Mouse (Mus musculus) heart, embryonic 15.5 days (tissue): ENCODE results near the gene Sec24b. TPM values are rescaled to one million over a fixed set of nuclear protein-coding genes. Genes with fewer than 3 reads are reported as not detected.

Source experiments
- ATAC-seq: fragments of 200-750 bp; cut with Nextera tagmentation; replicated peaks from 2 replicates; pipeline ENCODE4 v1.8.0; 2017; ENCODE audit warnings: low read depth, moderate TSS enrichment; ENCODE audit not compliant: insufficient number of reproducible peaks, insufficient read depth, low FRiP score
- H3K27ac ChIP-seq: fragments of 300-500 bp; sonication (generic); 2 replicates; pipeline ENCODE4 v1.5.1; 2015; ENCODE audit warnings: mild to moderate bottlenecking, inconsistent platforms
- H3K27me3 ChIP-seq: fragments of 300-500 bp; sonication (generic); 2 replicates; pipeline ENCODE4 v1.6.1; 2015; ENCODE audit warnings: inconsistent platforms
- H3K36me3 ChIP-seq: fragments of 300-500 bp; sonication (generic); 2 replicates; pipeline ENCODE4 v1.6.1; 2015; ENCODE audit warnings: mild to moderate bottlenecking, inconsistent platforms
- H3K4me1 ChIP-seq: fragments of 300-500 bp; sonication (generic); replicated peaks from 2 replicates; pipeline ENCODE4 v1.6.1; 2015; ENCODE audit warnings: inconsistent platforms
- H3K4me2 ChIP-seq: fragments of 300-500 bp; sonication (generic); 2 replicates; pipeline ENCODE4 v1.6.1; 2015; ENCODE audit warnings: inconsistent platforms, mild to moderate bottlenecking, moderate library complexity
- H3K4me3 ChIP-seq: fragments of 300-500 bp; sonication (generic); 2 replicates; pipeline ENCODE4 v1.5.1; 2015; ENCODE audit warnings: mild to moderate bottlenecking, inconsistent platforms
- H3K9ac ChIP-seq: fragments of 300-500 bp; sonication (generic); 2 replicates; pipeline ENCODE4 v1.6.1; 2015; ENCODE audit warnings: mild to moderate bottlenecking, inconsistent platforms
- H3K9me3 ChIP-seq: fragments of 300-500 bp; sonication (generic); replicated peaks from 2 replicates; pipeline ENCODE4 v1.6.1; 2016; ENCODE audit warnings: inconsistent platforms
- WGBS: fragments of 180-500 bp; shearing (Covaris S2); methylation state at CpG from one replicate; pipeline ENCODE4 v1.1.7; 2015; ENCODE audit warnings: mixed read lengths; 5-methylcytosine and 5-hydroxymethylcytosine counted together
- polyA plus RNA-seq: library from polyadenylated mRNA; unstranded; fragments of >200 nt; fragmentation: Nextera tagmentation; extraction: Ambion mirVana; gene quantifications from 2 replicates; pipeline ENCODE4 v1.2.1, GENCODE M21; 2015

The Sec24b gene
- polyA plus RNA-seq, 1 experiment from 2014 or later: 19.3 TPM

GRCm38 (mm10) chr3:130053340-130054066 is 7.8 kb downstream of the Sec24b start:
- Histone ChIP-seq H3K9ac (no peak overlapping the region), H3K36me3 (no peaks in the 10 kb centered on the region), H3K4me2 (peak overlapping the region; percentile 2; the same call in 1 of the 2 replicates), H3K9me3 (no peaks in the 10 kb centered on the region), H3K27ac (peak overlapping the region; percentile 67), H3K4me1 (peaks cover 55% of the 10 kb centered on the region), H3K4me3 (no peak overlapping the region), H3K27me3 (no peaks in the 10 kb centered on the region)
- ATAC-seq: no peak
- 38% methylated on average over 10 of the region's 10 CpGs for WGBS

DNA sequence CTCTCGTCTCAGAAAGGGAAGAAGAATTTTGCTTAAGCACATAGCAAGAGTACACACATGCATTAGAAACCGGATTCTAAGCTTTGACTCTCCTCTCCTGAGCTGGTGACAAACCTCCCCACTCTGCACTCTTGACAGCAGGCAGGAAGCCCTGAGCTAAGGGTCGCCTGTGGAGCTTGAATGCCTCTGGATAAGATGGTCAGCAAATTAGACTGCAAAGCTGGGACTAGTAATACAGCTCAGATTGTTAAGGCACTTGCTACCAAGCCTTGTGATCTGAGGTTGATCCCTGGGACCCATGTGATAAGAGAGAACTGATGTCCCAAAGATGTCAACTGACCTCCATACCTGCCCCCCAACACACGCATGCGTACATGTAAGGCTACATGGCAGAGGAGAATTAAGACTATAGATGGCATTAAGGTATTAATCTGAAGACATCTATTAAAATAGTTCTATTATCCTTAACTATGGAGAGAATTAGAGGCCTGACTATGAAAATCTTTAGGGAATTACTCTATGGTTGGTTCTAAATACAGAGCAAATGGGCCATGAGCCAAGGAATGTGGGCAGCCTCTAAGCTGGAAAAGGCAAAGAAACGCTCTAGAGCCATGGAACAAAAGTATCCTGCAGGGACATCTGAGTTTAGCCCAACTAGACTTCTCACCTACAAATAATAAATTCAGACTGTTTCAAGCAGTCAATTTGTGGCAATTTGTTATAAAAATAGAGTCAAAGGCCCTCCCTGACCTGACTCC is 8.6 kb downstream of the Sec24b start:
- Histone ChIP-seq H3K27me3 (no peaks in the 10 kb centered on the region), H3K9me3 (no peaks in the 10 kb centered on the region), H3K4me1 (peaks cover 49% of the 10 kb centered on the region), H3K36me3 (no peaks in the 10 kb centered on the region), H3K4me2 (0 out of 2 replicates have a peak overlapping the region, but pooled peaks have one; percentile 2), H3K9ac (no peak overlapping the region), H3K4me3 (no peak overlapping the region), H3K27ac (peak overlapping the region; percentile 67)
- 49% methylated on average over 6 of the region's 6 CpGs for WGBS
- ATAC-seq: no peak

DNA sequence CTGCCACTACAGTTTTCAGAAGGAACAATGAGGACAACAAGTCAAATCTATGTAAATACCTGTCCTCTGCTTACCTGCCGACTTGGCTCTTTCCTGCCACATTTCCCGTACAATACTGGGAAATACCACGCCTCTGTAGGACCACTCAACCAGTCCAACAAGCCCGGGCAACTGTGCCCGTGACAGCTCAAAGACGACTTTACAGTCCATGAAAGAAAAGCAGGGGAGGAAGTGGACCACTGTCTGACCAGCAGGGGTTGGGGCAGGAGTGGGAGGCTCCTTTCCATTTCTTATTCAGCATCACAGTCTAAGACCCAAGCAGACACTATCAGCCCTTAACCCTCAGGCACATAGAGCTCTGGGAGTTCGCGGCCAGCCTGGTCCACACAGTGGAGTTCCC is 9.2 kb downstream of the Sec24b start:
- peaks cover 42% of the 10 kb centered on the region for H3K4me1 ChIP-seq

DNA sequence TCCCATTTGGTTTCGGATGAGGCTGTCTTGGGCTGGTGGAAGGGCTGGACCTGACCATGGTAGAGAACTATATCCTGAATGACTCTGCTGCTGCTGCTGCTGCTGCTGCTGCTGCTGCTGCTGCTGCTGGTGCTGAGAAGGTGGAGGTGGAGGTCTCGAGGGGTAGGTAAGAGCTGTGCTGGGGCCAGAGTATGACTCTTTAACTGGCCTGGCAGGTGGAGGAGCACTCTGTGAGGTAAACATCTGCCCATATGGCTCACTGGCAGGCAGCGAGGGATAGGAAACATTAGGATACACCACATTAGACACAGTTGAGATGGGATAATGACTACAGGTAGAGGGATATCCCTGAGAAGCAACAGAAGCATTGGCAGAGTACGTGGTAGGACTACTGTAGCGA is 20.6 kb downstream of the Sec24b start:
- peaks cover 3% of the 10 kb centered on the region; the same call in 1 of the 2 replicates for H3K4me1 ChIP-seq
- no peak overlapping the region for H3K4me2 ChIP-seq
- H3K27me3 ChIP-seq: no peaks in the 10 kb centered on the region
- no peak overlapping the region for H3K27ac ChIP-seq
- H3K4me3 ChIP-seq: no peak overlapping the region
- H3K9me3 ChIP-seq: peaks cover 7% of the 10 kb centered on the region; the same call in 1 of the 2 replicates
- WGBS: 87% methylated on average over 5 of the region's 5 CpGs
- no peak for ATAC-seq
- peaks cover 36% of the 10 kb centered on the region for H3K36me3 ChIP-seq
- no peak overlapping the region for H3K9ac ChIP-seq

More for the DNA sequence above, 9.2 kb downstream of the Sec24b start:
- Histone ChIP-seq H3K9ac (no peak overlapping the region), H3K4me3 (no peak overlapping the region), H3K36me3 (no peaks in the 10 kb centered on the region), H3K4me2 (no peak overlapping the region), H3K9me3 (no peaks in the 10 kb centered on the region), H3K27me3 (no peaks in the 10 kb centered on the region), H3K27ac (peak overlapping the region; percentile 67)
- WGBS: 79% methylated on average over 8 of the region's 8 CpGs
- no peak for ATAC-seq

DNA sequence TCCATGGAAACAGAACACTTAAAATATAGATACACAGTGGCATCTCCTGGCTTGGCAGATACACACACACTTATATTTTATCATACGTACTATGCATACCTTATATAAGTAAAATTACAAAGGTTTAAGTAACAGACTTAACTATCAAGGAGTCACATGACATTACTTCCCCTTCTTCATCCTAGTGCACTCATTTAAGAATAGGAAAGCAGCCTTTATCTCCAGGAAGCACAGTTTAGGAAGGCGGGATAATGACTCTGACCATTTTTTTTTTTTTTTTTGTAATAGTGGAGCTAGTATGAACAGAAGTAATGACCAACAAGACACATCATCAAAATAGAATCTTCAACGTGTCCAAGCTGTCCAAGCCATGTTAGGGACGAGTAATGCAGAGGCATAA is 21.3 kb downstream of the Sec24b start:
- Histone ChIP-seq H3K36me3 (peaks cover 41% of the 10 kb centered on the region), H3K4me1 (peaks cover 3% of the 10 kb centered on the region; the same call in 1 of the 2 replicates), H3K9ac (no peak overlapping the region), H3K4me2 (no peak overlapping the region), H3K9me3 (peaks cover 7% of the 10 kb centered on the region; the same call in 1 of the 2 replicates), H3K27ac (no peak overlapping the region), H3K4me3 (no peak overlapping the region), H3K27me3 (no peaks in the 10 kb centered on the region)
- no peak for ATAC-seq
- 85% methylated on average over 4 of the region's 4 CpGs for WGBS

- 74% methylated on average over 5 of the region's 5 CpGs for WGBS
- no peak for ATAC-seq
- no peak overlapping the region for H3K4me2 ChIP-seq
- H3K27ac ChIP-seq: no peak overlapping the region
- H3K27me3 ChIP-seq: no peaks in the 10 kb centered on the region
- H3K4me1 ChIP-seq: peaks cover 7% of the 10 kb centered on the region; the same call in 1 of the 2 replicates
- peaks cover 58% of the 10 kb centered on the region for H3K36me3 ChIP-seq
- no peak overlapping the region for H3K9ac ChIP-seq
- H3K9me3 ChIP-seq: no peaks in the 10 kb centered on the region
- no peak overlapping the region for H3K4me3 ChIP-seq
Measured at GRCm38 (mm10) chr3:130028741-130029140, 32.6 kb downstream of the Sec24b start.

- 81% methylated on average over 10 of the region's 10 CpGs for WGBS
- H3K36me3 ChIP-seq: peaks cover 55% of the 10 kb centered on the region
- H3K4me1 ChIP-seq: peaks cover 7% of the 10 kb centered on the region; the same call in 1 of the 2 replicates
- no peaks in the 10 kb centered on the region for H3K9me3 ChIP-seq
- H3K4me3 ChIP-seq: no peak overlapping the region
- no peak for ATAC-seq
- H3K4me2 ChIP-seq: no peak overlapping the region
- H3K27ac ChIP-seq: no peak overlapping the region
- H3K27me3 ChIP-seq: no peaks in the 10 kb centered on the region
- H3K9ac ChIP-seq: no peak overlapping the region
Measured at GRCm38 (mm10) chr3:130026181-130026580, 35.2 kb downstream of the Sec24b start.

GRCm38 (mm10) chr3:130025556-130025955 is 35.8 kb downstream of the Sec24b start:
- Histone ChIP-seq H3K27ac (no peak overlapping the region), H3K9me3 (no peaks in the 10 kb centered on the region), H3K4me3 (no peak overlapping the region), H3K9ac (no peak overlapping the region), H3K36me3 (peaks cover 49% of the 10 kb centered on the region), H3K4me2 (no peak overlapping the region), H3K4me1 (peaks cover 7% of the 10 kb centered on the region; the same call in 1 of the 2 replicates), H3K27me3 (no peaks in the 10 kb centered on the region)
- ATAC-seq: no peak
- WGBS: 95% methylated on average over 8 of the region's 8 CpGs

GRCm38 (mm10) chr3:130012943-130013342 is 48.4 kb downstream of the Sec24b start:
- Histone ChIP-seq H3K9ac (no peak overlapping the region), H3K36me3 (peaks cover 26% of the 10 kb centered on the region), H3K27me3 (no peaks in the 10 kb centered on the region), H3K4me2 (no peak overlapping the region), H3K9me3 (no peaks in the 10 kb centered on the region), H3K4me3 (no peak overlapping the region), H3K4me1 (no peaks in the 10 kb centered on the region), H3K27ac (no peak overlapping the region)
- no peak for ATAC-seq
- 77% methylated on average over 2 of the region's 2 CpGs for WGBS

GRCm38 (mm10) chr3:130011236-130011635 is 50.1 kb downstream of the Sec24b start:
- Histone ChIP-seq H3K27me3 (no peaks in the 10 kb centered on the region), H3K4me2 (no peak overlapping the region), H3K9ac (no peak overlapping the region), H3K4me1 (no peaks in the 10 kb centered on the region), H3K27ac (no peak overlapping the region), H3K36me3 (peaks cover 42% of the 10 kb centered on the region), H3K4me3 (no peak overlapping the region), H3K9me3 (no peaks in the 10 kb centered on the region)
- 65% methylated on average over 1 of the region's 1 CpGs for WGBS
- ATAC-seq: no peak

DNA sequence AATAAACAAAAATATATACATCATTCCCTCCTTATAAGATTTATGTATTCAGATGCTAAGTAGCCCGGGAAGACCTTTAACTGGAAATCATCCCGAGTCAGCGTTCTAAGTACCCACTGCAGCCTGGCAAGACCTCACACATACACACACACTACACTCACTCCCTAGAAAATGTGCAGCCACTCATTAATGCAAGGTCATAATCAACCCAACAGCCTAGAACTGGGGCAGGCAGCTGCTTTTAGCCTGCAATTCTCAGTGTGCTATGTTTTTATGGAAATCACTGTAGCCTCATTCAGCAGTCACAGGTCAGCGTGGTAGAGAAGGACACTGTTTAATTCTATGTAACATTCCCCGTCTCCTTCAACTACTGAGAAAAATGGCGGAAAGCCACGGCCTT is 55.2 kb downstream of the Sec24b start:
- Histone ChIP-seq H3K36me3 (peaks cover 77% of the 10 kb centered on the region), H3K4me1 (no peaks in the 10 kb centered on the region), H3K27ac (no peak overlapping the region), H3K27me3 (no peaks in the 10 kb centered on the region), H3K4me3 (no peak overlapping the region), H3K9me3 (no peaks in the 10 kb centered on the region), H3K9ac (no peak overlapping the region), H3K4me2 (no peak overlapping the region)
- no peak for ATAC-seq
- 88% methylated on average over 7 of the region's 7 CpGs for WGBS
